Mouse (Mus musculus) layer of hippocampus, postnatal 10 days (tissue): ENCODE data around the gene 1810043G02Rik. TPM values are rescaled to one million over a fixed set of nuclear protein-coding genes. Genes with fewer than 3 reads are reported as not detected.
"Not testable (repeated sequence)": the region's sequence is repeated elsewhere in the genome, so short reads cannot be mapped to it uniquely, and the experiment has no call there.

ENCODE experiments used
- DNase-seq, 2 experiments: peaks; one replicate each; pipeline ENCODE4 v3.0.0; 2021; ENCODE audit warnings: low spot score in 2 of 2
- long read RNA-seq: library from polyadenylated mRNA; stranded (forward); transcript quantifications from one replicate; pipeline ENCODE4 v2.0.0, GENCODE M21; 2023
- total RNA-seq, 2 experiments: library from RNA; stranded (reverse); gene quantifications; 2 replicates each; pipeline ENCODE4 v1.2.3; 2021

1810043G02Rik gene
- 10 to 100 TPM; 32.7 to 42.5 TPM for total RNA-seq
- long read RNA-seq, partial matches to known transcripts = 3 of 15 reads
- long read RNA-seq, other reads (novel, unspliced or antisense) = 9 of 15 reads

DNA sequence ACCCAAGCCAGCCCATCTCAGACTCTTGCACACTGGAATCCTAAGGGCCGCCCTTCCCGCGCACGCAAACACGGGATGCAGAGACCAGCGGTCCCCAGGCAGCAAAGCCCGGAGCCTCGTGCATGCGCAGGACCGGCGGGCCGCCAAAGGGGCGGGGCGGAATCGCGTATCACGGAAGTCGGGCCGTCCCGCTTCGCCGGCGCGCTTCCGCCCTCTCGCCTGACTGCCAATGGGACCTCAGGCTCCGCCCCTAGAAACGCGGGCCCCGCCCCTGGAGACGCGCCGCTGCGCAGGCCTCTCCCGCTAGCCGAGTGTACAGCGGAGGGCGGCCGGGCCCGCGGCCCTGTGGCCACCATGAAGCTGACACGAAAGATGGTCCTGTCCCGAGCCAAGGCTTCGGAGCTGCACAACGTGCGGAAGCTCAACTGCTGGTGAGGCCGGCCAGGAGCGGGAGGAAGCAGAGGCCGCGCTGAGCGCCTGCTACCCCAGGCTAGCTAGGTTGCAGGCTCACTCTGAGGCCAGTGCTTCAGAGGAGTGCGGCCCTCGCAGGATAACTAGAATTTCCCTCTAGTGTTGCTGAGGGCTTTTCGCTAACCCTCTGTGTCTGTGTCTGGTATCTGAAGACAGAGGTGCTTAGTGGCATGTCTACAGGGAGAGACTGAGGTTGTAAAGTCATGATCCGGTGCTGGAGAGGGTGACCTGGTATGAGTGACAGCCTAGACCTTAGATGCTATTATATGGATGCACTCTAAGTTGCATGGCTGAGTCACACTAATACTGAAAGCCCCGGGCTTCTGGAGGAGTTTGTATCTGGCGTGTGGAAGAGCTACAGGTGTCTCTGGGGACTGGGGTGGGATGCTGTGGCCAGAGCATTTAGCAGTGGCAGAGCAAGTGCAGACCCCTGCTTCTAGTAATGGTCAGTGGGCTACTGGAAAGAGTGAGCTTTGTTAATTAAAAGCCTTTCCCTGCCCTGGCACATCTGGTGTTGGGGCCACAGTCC is at the start of gene 1810043G02Rik:
Gene 1810043G02Rik, plus strand, starts transcription at position 174 of the 1,000 bp plus-strand sequence.
- DNase-seq = peak; percentile 99 to 100

DNA sequence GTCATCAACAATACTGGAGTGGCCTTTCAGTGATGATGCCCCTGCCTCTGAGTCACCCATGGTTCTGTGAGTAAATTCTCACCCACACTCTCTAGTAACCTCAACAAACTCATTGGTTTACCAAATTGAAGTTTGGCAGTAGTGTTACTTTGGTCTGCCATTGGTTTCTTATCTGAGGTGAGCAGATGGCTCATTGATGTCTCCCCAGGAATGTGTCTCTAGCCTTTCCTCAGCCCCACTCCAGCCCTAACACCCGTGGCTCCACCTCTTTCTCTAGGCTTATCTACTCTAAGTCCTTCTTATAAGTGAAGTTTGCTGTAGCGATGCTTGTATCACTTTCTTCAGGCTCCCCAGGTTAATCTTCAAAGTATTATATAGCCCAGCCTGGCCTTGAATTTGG is 38.6 kb upstream of the 1810043G02Rik start:
- no peak for DNase-seq

DNA sequence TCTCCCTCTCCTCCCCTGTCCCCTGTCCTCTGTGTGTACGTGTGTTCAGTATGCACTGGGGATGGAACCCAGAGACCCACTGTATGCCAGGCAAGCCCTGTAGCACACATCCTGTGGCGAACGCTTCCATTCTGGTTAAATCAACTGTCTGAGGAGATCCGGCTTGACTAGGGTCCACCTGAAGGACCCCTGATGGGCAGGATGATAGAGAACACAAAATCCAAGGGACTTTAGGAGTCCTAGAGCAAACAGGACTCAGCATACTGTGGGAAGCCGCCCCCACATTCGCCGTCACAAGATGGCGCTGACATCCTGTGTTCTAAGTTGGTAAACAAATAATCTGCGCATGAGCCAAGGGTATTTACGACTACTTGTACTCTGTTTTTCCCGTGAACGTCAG is 27.9 kb upstream of the 1810043G02Rik start:
- not testable (repeated sequence) for DNase-seq

DNA sequence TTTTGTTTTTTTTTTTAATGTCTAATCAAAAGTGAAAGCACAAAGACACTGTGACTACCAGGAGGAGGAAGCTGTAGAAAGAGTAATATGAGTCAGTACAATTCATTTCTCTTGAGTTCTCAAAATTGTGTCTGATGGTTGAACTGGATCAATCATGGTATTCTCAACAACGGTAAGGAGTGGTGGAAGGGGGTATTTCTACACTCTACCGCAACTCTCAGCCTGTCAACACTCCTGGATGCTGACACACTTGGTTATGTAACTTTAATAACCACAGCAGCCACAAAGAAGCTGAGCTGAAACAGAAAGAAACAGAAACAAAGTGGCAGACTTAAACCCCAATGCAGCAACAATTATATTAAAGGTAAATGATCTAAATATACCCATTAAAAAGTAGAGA is 15.6 kb upstream of the 1810043G02Rik start:
- DNase-seq = no peak

DNA sequence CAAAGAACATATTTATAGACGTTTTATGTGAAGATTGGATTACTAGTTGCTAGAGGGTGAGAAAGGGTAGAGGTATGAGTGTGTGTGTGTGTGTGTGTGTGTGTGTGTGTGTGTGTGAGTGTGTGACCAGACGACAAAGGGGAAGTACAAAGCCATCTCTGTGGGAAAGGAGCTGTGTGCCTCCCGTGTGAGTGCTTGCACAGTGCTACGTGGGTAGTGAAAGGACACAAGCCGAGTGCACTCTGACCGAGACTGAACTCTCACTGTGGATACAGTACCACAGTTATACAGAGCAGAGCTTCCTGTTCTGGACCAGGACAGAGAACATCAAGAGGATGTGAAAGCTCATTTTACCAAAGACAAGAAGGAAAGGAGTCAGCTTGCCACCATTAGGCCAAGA is 14.4 kb upstream of the 1810043G02Rik start:
- no peak for DNase-seq

DNA sequence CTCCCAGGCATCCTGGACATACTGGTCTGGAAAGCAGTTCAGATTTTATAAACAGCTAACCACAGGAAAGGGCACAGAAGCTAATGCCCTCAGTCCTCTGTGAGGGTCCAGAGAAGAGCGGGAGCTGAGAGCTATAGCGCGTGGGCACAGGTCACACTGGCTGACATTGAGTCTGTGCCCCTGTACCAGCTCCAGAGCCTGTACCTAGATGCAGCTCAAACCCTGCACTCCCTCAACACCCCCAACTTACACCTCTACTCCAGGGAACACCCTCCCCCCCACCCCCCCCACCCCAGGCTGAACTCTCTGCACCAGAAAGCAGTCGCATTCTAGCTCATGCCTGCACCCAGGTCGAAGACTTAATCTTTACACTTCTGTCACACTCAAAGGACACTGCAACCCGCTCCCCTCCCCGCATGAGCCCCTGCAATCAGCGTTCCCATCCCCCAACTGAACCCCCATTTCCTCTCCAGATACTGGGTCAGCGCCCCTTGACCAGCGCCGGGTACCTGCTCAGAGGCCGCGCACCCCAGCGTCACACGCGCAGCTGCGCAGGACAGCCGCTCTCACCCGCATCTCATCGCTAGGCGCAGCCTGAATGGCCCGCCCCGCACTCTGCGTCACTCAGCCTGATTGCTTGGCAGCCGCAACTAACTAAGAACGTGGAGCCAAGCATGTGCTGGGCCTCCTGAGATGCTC is 8.9 kb upstream of the 1810043G02Rik start:
- DNase-seq = peak; percentile 59 to 68

DNA sequence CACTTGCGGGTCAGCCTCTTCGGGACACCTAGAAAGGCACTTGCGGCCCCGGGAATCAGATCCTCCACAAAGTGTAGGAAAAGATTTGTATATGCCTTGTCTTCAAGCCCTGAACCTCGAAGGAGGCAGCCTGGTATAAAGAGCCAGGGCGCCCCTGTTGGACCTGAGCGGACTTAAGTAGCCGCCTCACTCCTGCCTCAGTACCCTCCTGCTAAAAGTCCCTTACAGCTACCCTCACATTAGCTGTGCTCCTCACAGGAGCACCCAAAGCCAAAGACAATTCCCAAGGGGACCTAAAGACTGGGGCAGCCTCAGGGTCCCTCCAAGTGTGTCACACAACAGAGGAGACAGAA is 8.4 kb upstream of the 1810043G02Rik start:
- no peak for DNase-seq

DNA sequence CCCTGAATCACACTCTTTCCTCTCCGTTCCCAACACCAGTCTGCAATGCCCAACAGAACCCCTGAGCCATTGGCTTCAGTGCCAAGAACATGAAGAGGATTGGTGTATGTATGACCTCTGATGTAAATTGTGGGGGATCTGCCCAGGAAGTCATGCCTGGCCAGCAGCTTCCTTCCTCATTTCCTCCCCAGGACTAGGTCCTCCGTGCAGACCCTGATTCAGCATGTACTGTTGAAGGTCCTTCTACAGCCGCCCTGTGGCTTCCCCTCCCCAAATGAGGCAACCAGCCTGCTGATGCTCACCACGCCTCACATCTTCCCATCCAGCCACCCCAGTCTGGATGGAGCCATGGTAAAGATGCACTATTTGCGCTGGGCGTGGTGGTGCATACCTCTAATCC is 7.8 kb upstream of the 1810043G02Rik start, which contains the start of gene Trpm2:
Gene Trpm2, minus strand, starts transcription at position 83 of the 400 bp plus-strand sequence.
- no peak for DNase-seq

DNA sequence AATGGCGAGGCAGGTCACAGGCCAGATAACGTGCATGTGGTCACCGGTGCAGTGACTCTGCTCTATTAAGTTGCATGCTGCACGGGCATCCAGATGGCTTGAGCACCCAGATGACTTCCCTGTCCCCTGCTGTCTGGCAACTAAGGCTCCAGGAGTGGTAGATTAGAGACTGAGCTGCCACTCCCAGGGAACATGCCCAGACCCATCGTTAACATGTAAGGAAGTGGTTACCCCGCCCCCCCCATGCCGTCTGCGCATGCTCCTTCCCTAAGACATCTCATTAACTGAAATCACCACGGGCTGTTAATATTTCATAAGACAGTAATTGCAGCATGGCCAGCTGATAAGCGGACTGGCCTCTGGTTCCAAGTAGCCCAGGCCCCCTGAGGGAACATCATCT is 7.1 kb upstream of the 1810043G02Rik start:
- DNase-seq = no peak

DNA sequence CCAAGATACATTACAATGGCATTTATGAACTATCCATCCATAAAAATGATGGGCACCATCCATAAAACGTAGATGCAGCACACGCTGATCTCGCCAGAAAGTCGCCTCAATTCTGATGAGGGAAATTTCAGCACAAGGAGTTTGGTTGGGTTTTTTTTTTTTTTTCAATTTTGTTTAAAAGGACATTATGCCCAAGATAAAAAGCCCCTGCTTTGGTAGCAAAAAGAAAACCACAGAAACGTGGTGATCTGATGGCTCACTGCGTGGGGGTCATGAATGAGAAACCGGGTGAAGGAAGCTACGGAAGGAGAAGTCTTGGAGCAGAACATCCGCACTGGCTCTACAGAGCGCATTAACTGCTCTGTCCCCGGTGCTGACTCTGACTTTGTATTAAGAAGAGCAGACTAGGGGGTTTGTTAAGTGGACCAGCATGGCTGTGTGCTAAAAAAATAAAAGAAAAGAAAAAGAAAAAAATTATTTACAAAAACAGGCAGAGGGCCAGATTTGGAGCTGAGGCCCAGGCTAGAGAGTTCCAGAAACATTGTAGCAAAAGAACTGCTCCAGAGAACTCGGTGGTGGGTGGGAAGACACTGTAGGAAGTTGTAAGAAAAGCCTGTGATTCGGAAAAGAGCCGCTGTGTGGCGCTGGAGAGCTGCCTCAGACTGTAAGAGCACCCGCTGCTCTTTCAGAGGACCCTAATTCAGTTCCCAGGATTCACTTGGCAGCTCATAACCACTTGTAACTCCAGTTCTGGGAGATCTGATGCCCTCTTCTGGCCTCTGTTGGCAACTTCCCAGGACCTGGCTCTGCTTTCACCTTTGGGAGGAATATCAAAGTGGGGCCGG is 6.4 kb upstream of the 1810043G02Rik start:
- peak in 1 of 2 experiments; percentile 63 for DNase-seq

DNA sequence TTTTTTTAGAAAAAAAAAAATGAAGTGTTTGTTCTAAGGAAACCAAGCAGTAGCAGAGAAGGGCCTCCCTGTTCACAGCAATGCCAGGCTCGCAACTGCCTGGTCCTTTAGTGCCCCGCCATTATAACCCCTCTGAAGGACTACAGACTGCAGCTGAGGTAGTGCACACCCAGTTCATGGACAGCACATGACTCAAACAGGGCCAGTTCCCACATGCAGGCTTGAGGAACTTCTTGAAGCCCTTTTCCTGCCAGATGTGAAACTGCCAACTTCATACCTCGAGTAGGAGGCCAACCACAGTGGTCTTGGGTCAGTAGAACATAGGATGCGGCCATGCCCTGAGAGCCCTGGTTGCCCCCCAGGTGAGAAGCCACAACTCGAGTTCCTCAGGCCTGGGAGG is 4.0 kb upstream of the 1810043G02Rik start:
- DNase-seq = no peak

DNA sequence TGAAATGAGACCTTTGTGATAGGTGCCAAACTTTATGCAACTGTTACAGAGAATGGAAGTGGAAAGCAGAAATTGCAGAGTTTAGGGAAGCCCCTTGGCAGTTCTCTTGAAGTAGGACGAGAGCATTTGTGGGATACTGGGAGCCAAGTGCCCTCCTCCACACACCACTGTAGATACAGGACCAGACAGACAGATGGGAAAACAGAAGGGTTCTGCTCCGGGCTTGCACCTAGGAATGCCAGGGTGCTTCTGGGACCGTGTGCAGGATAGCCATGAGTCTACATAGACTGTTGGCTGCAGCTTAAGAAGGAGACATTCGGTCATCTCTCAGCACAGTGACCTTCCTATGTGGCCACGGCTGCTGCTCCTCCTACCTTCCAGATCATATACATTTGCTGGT is 3.5 kb upstream of the 1810043G02Rik start:
- no peak for DNase-seq

DNA sequence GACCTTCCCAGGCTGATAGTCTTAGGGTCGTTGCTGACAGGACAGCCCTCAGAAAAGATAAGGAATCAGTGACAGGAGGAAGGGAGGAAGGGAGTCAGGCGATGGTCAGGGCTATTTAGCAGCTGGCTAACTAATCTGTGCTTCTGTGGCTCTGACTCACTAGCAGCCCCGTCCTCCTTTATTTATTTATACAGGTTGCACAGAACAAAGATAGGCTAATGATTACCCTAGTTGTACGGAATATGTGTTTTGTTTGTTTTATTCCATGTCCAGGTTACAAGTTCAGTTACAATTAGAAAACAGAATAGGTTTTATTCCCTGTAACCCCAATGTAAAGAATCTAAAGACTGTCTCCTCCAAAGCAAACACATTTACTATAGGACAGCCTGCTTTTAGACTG is 2.7 kb upstream of the 1810043G02Rik start:
- DNase-seq = no peak

DNA sequence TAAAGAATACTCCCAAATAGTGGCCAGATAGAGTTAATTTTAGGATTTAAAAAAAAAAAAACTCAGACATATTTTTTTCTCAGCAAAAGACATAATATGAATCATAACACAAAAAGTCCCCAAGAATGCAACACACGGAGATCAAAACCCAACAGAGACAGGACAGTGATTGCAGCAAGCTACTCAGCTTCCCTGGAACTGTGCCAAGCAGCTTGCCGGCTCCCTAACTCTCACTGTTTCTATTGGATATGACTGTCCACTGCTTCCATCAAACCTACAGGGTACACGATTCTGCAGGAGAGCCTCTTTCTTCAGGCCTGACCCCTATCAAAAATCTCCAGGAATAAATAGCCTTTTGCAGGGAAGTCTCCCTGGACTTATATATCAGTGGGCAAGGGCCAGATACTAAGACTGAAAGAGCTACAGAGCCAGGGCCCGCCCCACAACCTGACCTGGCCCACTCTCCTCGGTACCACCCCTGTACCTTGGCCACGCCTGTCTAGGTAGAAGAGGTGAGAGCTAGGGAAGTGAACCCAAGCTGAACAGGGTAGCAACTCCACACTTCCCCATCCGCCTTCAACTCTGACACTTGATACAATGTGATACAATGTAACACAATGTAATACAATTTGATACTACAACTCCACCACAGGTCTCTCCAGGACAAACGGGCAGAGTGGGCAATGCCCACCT is 1.7 kb upstream of the 1810043G02Rik start:
- DNase-seq = no peak

DNA sequence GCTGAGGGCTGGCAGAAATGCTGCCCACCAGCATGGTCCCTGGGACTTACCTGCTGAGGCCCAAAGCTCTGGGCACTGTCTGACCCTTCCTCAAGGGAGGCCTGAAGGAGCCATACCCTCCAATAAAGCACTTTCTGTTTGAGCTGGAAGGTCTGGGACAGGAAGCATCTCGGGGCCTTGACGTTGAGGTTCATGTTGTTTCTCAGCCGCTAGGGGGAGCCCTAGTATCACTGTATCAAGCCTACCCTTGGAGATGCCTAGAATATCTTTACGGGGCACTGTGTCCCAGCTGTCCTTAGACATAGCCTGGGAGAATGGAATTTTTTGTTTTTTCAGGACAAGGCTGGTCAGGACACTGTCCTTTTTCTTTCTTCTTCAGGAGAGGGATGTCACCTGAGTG is 6.3 kb downstream of the 1810043G02Rik start:
- DNase-seq = peak; percentile 80 to 86

DNA sequence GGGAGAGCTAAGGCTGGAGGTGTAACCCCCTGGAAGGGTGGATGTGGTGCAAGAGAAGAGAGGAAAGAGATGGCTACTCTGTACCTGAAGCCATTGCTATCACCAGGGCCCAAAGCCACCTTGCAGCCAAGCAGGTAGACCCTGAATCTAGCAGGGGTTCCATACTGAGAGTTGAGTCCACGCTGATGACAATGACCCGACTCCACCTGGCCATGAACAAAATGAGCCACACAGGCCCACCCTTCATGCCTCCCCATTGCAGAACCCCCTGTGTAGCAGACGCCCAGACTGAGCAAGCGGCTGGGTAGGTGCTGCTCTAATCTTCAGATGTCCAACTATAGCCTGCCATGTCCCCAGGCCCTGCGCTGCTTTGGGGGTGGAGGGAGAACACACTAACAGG is 7.5 kb downstream of the 1810043G02Rik start:
- no peak for DNase-seq

DNA sequence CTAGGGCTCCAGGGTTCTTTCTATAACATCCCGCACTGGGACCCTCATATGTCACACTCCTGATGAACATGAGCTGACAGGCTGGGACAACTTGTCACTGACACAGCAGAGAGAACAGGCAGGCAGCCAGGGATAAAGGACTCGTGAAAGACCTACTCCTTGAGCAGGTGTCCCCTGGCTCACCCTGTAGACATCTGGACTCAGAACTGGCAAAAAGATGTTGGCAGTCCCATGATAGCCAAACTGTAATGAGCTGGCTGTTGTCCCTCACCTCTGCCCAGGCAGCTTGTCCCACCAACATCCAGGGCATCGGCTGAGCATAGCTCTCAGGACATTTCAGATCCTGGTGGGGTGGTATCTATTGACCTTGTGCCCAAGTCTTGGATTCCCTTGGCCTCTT is 17.3 kb downstream of the 1810043G02Rik start:
- DNase-seq = no peak

DNA sequence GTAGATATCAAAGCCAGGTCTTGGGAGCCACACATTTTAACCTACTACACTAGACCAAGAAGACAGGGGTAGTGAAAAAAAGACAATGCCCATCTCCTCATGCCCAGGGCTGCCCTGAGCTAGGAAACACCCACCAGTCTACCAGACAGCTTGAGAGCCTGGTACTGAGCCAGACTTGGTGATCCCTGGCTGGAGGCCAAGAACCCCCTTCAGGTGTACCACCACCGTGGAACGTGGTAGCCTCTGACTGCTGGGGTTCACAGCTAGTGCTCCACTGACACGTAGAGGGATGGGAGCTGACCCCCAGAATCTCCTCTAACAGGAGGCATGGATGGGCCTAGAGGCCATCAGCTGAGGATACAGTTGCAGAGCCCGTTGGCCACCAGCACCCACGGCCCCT is 21.9 kb downstream of the 1810043G02Rik start:
- no peak for DNase-seq

DNA sequence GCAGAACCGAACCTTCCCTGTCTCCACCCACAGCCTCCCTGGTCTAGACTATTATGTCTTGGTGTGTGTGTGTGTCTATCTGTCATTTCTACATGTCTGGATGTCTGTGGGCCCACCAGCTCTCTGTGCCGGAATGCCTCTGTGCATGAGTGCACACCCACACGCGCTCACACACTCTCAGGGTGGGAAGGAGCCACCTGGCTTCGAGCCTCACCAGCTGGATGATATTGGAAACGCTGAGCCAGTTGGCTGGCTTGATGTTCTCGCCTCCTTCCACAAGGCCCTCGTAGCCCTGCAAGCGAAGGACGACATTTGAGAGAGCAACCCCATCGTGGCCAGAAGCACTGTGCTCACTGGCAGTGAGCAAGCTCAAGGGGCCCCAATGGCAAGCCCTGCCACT is 23.5 kb downstream of the 1810043G02Rik start:
- DNase-seq = peak; percentile 74 to 77

DNA sequence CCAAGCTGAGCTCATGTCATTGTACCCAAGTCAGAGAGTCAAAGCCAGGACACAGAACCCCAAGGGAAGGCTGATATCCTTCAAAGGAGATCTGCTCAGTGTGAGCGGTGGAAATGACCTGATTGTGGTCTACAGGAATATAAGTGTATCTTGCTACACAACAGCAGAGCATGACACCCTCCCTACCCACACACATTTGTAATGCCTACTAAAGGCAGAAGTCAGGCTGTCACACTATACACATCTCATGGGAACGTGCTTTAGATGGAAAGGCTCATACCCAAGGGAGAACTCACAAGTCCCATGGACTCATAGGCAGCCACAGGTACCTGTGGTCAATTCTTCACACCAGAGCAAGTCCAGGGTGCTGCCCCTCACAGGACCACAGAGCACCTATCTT is 24.0 kb downstream of the 1810043G02Rik start:
- DNase-seq = no peak
